Mouse (Mus musculus): ENCODE measurements around the gene Csf1.

Gene Csf1

DNA sequence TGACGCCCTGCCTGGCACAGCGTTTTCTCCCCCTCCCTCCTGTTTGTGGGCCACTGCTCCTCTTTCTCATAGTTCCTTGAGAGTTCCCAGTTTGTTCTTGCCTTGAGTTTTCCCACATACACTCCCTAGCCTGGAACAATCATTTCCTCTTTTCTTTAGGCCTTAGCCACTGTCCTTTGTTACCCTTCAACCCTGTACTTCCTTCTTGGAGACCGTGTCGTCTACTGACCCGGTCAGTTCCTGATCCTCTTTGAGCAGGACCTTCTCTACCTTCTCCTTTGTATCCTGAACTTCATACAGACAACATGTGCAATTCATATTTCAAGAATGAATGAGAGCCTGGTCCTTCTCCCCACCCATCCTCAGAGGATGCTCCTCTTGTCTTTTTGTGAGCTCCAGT is 21.0 kb upstream of the Csf1 start:
- no peak for DNase-seq (ENCODE audit: low spot score)

DNA sequence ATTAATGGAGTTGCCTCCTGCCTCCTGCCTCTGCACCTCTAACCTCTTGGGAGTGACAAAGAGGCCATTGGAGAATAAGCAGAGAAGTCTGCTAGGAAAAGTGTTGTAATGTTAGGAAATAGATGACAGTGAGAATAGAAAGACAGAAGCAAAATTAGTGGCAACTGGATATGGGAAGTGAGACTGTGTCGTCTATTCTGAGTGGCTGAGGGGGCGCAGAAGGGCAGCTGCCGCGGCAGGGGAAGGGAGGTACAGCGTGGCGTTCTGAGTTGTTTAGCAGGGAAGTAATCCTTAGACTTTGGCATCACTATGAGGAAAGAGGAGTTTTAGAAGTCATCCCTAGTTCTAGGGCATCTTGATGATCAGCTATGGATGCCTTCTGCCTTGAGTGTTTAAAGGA is 17.7 kb upstream of the Csf1 start:
- DNase-seq (ENCODE audit: low spot score) = no peak

DNA sequence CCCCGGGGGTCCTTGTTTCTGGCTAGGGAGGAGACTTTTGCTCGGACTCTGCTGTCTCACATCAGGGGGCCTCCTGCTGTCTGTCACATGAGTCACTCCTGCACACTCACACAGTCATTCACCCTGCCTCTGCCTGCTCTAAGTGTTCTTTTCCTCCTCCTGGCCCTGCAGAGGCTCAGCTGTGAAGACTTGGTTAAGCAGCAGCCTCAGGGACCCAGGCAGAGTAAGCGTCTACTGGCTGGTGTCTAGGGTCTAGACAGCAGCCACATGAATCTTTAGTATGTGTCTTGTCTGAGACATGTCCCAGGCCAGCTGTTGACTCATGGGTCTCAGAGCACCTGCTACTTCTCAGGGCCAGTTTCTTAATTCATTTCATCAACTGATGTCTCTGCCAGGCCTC is 16.0 kb upstream of the Csf1 start:
- no peak for DNase-seq (ENCODE audit: low spot score)

DNA sequence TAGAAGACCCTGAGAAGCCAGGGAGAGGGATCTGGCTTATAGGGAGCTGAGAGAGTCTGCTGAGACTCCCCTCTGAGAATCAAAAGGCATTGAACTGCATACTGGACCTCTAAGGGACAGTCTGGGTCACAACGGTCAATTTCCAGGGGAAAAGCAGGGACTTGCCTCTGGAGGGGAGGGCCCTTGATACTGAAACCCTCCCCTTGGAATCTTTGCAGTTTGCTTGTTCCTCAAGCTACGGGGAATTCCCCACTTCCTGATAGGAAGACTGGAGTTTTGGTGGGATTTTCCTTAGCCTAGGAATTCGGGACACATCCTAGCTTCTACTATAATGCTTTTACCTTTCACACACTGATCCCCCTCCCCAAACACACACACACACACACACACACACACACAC is 15.5 kb upstream of the Csf1 start:
- DNase-seq (ENCODE audit: low spot score) = no peak

DNA sequence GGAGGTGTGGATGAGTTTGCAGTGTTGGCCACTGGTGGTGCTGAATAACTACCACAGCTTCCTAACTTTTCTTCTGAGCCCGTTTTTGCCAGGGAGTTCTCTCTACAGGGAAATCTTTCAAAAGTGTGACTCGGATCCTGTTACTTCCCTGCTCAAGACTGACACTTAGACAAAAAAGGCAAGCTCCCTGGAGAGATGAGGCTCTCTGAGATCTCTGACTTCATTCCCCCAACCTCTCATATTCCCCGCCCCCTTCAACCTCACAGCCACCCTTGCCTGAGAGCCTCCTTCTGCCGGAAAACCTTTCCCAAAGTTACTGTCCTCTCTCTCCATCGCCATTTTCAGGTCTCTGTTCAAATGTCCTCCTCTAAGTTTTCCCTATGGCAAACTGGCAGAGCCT is 14.8 kb upstream of the Csf1 start:
- no peak for DNase-seq (ENCODE audit: low spot score)

DNA sequence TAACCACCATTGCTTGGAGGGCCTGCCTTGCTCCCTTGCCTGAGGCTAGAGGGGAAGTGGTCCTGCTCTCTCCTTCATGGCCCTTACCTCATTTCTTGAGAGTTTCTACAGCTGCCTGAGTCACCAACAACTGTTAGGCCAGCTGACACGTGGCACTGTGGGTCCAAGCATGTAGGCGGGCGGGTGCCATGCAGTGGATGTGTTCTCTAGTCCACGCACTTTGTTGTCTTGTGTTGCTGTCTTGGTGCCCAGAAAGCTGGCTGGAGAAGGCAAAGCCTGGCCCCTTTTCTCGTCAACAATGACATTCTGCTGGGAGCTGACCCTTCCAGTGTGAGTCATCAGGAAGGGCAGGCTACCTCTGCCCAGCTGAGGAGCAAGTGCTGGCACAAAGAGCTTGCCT is 12.6 kb upstream of the Csf1 start:
- peak; percentile 79 for DNase-seq (ENCODE audit: low spot score)

DNA sequence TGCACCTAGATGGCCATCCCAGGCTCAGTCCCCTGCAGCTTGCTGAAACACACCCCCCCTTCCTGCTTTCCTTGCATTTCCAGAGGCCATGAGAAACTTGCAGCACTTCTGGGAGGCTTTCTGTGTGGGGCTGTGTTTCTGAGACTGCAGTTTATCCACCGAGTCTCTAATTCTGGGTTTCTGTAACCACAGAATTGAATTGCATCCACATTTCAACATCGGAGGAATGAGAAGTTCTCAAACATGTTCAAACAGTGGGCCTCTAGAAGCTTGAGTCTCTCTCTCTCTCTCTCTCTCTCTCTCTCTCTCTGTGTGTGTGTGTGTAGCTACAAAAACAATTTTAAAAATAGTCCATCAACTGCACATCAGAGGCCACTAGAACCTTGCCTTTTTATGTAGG is 9.4 kb upstream of the Csf1 start:
- DNase-seq (ENCODE audit: low spot score) = no peak

DNA sequence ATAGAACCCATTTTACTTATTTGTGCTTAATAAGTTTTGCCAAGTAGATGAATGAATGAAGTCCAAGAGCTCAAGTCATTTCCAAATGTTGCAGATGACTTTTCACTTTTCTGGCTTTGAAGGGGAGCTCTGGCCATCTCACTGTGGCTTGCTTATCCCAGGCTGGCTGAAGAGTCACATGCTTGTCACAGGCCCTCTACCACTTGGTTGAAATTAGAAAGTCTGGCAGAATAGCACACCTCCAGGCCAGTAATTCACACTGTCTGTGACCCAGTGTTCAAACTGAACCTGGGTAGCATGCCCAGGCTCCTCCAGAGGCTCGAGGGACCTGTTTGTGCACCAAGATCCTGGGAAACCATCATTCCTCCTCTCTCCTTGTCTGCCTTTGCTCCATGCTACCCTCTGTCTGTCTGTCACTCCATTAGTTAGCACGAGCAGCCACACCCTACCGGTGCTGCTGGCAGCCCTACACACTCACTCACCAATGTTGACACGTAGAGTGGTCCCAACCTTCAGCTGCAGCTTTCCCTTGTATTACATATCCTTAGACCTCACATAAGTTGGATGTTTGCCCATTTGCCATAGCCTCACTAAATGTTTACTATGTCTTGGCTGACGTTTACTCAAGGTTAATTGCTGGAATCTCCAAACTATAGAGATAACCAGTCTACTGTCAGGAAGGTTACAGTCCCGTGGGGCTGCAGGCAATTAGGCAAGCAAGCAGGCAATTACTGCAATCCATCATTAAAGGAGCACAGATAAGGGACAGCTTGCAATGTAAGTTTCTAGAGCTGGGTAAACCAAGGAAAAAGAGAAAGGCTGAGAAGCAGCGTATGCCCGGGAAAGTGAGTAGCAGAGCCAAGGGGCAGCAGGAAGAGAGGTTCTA is 8.1 kb upstream of the Csf1 start:
- DNase-seq (ENCODE audit: low spot score) = no peak

DNA sequence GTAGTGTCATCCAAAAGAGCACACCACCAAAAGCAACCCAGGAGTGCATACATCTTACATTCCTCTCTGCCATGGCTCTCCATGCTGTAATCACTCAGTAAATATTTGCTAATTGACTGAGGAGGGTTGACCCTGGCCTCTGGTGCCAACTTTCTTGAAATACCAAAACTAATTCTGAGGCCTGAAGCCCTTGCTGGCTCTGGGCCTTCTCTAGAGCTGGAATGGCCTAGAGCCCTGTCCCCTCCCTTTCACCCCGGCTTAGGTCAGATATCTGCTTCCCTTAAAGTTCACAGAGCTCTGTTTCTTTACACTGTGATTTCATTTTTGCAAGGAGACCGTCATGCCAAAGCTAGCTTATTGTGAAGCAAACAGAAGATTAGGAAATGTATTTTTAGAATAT is 6.5 kb upstream of the Csf1 start:
- DNase-seq (ENCODE audit: low spot score) = peak; percentile 70

DNA sequence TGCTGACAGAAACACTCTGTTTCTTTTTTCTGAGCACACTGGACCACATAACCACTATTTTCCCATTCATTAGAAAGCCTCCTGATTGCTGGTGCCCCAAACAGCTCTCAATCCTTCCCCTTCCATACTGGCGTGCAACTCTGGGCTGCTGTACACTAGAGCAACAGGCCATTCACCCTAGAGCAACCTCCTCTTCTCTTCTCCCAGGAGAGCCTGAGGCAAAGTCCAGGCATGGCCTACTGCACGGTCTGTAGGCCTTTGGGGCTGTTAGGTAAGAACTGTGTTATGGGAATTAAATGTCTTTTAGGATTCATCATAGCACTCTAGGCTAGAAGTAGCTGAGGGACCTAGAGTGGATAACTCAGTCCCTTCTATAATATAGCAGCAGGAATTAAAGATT is 5.7 kb upstream of the Csf1 start:
- DNase-seq (ENCODE audit: low spot score) = no peak

DNA sequence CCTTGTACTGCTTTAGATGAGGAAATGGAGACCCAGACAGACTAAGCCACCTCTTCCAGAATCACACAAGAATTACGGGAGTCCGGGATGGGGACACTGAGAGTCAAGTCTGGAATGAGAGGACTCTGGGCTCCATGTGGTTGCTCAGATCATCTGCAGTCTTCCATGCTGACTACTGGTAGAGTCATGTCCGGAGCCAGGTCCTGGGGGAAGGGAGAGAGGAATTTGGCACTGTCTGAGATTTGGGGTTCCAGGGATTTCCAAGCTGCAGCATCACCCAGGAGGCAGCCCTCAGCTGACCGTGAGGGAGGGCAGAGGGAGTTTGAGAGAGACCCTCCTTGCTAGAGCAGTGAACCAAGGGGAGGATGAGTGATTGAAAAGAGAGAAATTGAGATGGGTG is 3.3 kb upstream of the Csf1 start:
- no peak for DNase-seq (ENCODE audit: low spot score)

DNA sequence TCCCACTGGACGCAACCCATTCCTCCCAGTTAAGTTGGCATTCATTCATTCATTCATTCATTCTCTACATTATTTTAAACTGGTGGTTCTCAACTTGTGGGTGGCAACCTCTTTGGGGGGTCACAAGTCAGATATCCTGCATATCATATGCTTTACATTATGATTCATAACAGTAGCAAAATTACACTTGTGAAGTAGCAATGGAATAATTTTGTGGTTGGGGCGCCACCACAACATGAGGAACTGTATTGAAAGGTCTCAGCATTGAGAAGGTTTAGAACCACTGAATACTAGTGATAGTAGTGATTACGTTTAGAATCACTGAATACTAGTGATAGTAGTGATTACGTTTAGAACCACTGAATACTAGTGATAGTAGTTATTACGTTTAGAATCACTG is 1.2 kb upstream of the Csf1 start:
- DNase-seq (ENCODE audit: low spot score) = no peak

DNA sequence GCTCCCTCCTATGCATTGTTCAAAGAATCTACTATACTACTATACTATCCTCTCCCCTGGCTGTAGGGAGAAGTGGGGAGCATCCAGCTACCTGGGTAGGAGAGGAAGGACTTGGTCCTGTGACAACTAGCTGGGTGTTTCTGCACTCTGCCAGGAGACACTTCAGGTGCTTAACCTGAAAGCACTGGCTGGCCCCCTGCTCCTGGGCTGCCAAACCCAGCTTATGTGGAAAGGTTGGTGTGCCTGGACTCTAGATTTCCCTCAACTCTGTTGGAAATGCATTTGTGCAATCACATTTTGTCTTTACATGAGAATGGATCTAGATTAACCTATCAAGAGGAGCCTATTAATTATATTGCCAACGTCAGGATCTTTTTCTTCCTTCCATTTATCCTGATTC is 502 bp upstream of the Csf1 start:
- DNase-seq (ENCODE audit: low spot score) = no peak

DNA sequence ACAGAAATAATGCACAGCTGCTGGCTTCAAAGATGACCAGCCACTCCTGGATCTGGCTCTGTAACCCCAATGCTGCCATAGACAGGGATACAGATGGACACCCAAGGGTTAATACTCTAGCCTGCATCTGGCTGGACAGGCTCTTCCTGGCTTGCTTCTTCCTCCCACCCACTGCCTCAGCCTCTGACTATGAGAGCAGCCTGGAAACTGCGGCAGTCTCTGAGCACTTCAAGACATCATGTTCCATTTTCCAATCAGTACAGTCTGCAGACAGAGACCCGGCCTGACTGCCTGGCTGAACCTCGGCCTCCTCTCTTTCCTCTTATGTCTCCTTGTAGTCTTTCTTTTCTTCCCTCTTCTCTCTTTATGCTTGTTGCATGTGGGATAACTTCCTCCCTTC is 1.6 kb downstream of the Csf1 start:
- DNase-seq (ENCODE audit: low spot score) = no peak

DNA sequence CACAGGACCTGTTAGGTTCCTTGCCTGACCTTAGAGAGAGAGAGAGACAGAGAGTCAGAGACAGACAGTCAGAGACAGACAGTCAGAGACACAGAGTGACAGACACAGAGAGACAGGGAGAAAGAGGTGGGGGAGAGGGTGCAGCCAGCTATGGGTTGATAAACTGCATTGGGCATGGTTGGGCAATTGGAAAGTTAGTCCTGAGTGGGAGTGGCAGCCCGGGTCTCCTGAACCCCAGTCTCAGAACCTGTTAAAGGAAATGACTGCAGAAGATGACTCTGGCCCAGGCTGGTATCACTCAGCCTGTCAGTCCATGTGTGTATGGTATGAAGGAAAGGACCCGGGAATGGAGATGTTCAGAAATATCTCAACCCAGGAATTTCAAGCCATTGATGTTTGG is 2.1 kb downstream of the Csf1 start:
- DNase-seq (ENCODE audit: low spot score) = no peak

DNA sequence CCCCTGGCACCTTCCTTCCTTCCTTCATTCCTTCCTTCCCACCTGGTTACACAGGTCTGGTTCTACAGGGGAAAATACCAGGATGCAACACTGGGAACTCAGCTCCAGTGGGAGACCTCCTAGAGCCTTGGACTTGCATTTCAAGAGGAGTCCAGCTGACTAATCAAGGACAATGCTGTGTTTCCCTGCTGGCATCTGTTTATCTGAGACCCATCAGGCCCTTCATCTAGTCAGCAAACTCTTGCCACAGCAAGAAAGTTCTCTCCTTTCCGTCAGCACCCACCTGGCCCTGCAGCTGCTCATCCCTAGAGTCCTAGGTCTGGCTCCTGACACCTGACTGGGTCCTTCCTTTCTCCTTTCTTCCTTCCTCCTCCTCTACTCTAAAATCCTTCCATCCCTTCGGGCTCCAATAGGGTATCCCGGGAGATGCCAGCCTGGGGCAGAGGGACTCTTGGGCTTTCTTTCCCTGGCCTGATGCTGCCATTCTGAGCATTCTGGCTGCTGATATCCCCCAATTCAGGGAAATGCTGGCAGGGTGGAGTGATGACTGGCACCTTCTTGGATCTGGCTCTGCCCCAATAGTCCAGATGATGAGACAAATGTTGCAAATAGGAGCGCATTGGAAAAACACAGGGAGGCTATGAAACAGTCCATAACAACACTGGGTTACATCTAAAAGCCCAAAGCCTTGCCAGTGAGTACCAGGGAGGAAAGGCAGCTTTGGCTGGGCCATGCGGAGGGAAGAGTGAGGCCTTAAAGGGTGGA is 2.7 kb downstream of the Csf1 start:
- DNase-seq (ENCODE audit: low spot score) = no peak

DNA sequence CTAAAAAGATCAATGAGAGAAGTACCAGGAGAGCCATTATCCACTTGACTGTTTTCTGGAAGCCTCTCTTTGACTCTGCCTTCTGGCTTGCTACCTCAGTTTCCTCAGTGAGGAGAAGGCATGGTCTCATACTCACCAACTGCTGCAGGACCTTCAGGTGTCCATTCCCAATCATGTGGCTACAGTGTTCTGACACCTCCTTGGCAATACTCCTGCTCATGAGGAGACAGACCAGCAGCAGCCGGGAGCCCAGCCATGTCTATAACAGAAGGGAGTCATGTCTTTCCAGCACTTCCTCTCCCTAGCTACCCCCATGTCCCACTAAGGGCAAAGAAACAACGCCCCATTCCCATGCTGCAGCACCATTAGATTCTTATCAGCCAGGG is 3.8 kb downstream of the Csf1 start:
- DNase-seq (ENCODE audit: low spot score) = no peak

DNA sequence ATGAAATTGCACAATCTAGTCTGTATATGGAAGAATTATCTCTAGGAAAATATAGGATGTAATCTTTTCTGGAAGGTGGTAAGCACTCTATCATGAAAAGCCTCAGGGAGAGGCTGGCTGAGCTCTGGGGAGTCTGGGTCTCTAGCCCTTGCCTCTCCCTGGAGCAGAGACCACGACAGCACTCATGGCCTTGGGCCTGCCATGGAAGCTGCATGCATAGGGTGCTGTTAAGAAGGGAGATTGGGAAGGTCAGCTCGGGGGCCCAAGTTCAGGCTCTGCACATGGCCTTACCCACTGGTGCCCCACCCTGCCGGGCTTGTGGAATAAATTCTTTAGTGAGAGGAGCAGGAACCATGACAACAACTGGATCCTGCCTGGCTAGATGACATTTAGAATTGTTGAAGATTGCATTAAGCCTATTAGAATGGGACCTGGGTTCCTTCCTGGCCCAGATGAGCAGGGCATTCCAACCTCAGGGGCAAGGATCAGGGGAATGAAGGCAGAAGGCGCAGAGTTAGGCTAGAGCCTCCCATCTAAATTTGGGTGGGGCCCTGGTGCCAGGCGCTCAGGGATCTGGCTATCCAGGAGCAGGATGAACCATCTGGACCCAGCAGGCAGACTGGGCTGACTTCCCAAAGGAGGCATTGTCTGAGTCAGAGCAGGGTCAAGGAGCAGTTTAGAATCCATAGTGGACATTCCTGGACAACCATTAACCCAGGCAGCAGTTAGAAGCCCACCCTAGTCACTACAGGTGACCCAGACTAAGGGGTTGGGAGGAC is 4.4 kb downstream of the Csf1 start:
- no peak for DNase-seq (ENCODE audit: low spot score)

DNA sequence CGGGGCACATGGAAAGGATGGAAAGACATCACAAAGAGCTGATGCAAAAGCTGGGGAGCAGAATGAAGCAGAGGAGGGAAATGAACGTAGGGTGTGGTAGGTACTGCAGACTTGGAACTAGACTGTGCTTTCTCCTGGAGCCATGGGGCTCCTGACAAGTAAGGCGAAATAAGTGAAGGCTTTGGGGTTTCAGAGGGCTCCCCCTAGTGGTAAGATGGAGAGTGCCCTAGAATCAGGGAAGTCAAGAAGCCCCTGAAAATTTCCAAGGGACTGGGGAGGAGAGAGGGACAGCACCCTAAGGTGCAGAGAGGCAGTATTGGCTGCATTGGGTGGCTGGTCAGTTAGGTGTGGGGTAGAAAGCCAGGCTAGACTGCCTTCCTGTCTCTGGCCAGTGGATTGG is 5.6 kb downstream of the Csf1 start:
- DNase-seq (ENCODE audit: low spot score) = peak; percentile 77

DNA sequence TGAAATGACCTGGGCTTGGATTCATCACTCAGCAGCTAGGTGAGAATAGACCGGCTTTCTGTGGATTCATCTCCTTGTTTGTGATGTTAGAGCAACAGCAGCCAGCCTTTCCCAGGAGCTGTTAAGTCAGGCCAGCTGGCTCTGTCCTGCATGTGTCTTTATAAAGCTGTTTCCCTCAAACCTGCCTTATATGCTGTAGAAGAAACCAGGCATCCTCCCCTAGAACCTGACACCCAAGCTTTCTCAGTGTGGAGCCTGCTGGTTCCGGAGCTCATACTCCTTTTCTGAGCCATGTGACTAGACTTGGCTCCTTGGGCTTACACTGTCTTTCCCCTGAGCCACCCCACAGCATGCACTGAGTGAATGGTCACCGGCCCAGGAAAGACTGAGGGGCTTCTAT is 8.7 kb downstream of the Csf1 start:
- no peak for DNase-seq (ENCODE audit: low spot score)

DNA sequence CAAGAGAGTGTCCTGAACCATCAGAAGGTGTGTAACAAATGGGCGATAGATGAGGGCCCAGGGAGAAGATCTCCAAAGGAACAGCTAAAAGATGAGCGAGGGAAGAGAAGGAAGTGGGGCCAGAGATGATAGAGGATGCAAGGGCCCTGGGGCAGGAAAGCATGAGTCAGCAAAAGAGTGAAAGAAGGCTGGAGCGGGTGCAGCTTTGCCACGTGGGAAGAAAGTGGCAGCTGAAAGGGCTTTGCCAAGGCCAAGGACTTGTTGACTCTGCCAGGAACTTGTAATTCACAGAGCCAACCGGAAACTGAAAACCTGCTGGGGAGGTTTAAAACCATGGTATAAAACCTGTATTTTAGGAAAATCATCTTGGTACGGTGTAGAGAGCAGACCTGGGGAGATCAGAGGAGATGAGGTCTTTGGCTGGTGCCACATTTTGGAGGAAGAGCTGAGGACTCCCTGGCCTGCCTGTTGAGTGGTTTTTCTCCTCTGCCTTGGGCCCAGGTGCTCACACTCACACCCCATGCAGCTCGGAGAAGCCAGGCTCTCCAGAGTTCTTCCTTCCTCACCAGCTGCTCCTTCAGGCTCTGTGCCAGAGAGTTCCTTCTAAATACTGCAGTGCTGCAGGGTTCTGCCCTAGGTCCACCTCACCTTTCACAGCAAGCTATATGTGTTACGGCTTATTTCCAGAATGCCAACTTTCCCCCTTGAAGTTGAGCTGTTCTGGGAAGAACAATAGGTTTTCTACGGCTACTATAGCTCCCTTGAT is 9.3 kb downstream of the Csf1 start:
- no peak for DNase-seq (ENCODE audit: low spot score)

DNA sequence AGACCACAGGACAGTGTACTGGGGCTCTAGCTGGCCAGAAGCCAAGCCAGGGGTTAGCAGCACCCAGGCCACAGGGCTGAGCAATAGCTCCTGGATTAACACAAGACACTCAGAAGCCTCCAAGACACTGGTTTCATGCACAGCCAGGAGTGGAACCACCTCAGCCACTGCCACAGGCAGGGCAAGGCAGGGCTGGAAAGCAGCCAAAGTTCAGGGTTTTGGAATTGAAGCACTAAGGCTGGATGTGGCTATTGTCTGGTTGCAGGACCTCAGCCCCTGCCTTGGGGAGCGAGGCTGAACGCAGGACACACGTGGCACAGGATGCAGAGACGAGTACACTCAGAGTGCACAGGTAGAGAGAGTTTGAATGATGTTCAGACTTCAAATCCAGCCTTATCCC is 10.8 kb downstream of the Csf1 start:
- DNase-seq (ENCODE audit: low spot score) = no peak

Measured in adipocyte (in vitro differentiated cells).